14 mouse cellular contexts compared by ENCODE assay signal in genomic region chr13:85570886-85571527, GRCm38 (mm10).
"Had no signal": no experiment of that assay in that cellular context is flagged by ENCODE, and none has a peak within 500 bp of the region (broad histone marks: within the 10 kb centered on the region; RNA-seq: fewer than 3 reads in every experiment).

No protein-coding gene starts in this region.

- H3K27ac ChIP-seq: limb, embryonic 15.5 days; liver, embryonic 12.5 days; lung, embryonic 15.5 days; macrophage; midbrain, embryonic 15.5 days; neural tube, embryonic 12.5 days; stomach, postnatal 0 days had no signal

- H3K4me2 ChIP-seq: limb, embryonic 15.5 days; liver, embryonic 12.5 days; lung, embryonic 15.5 days; midbrain, embryonic 11.5 days; midbrain, embryonic 15.5 days; neural tube, embryonic 12.5 days had no signal

- H3K9ac ChIP-seq: limb, embryonic 15.5 days; liver, embryonic 12.5 days; lung, embryonic 15.5 days; midbrain, embryonic 15.5 days; neural tube, embryonic 12.5 days had no signal

- H3K27me3 ChIP-seq: limb, embryonic 15.5 days; liver, embryonic 12.5 days; lung, embryonic 15.5 days; megakaryocyte, embryonic 14.5 days; midbrain, embryonic 15.5 days; neural tube, embryonic 12.5 days had no signal

- DNase-seq: kidney, adult 18-20 months; kidney, postnatal 25 days; layer of hippocampus, adult 9-11 months; lung, postnatal 14 days; thymus, postnatal 4 days had no signal

- H3K9me3 ChIP-seq: limb, embryonic 15.5 days; liver, embryonic 12.5 days; lung, embryonic 15.5 days; megakaryocyte, embryonic 14.5 days; midbrain, embryonic 15.5 days; neural tube, embryonic 12.5 days had no signal

- ATAC-seq: liver, embryonic 12.5 days; midbrain, embryonic 15.5 days had no signal

- H3K4me1 ChIP-seq: limb, embryonic 15.5 days; liver, embryonic 12.5 days; lung, embryonic 15.5 days; megakaryocyte, embryonic 14.5 days; midbrain, embryonic 15.5 days; neural tube, embryonic 12.5 days had no signal

- H3K36me3 ChIP-seq: limb, embryonic 15.5 days; liver, embryonic 12.5 days; lung, embryonic 15.5 days; midbrain, embryonic 15.5 days; neural tube, embryonic 12.5 days had no signal

- H3K4me3 ChIP-seq: limb, embryonic 15.5 days; liver, embryonic 12.5 days; lung, embryonic 15.5 days; megakaryocyte, embryonic 14.5 days; midbrain, embryonic 15.5 days; neural tube, embryonic 12.5 days had no signal
